ENCODE assay signal across 8 mouse cellular contexts in genomic region chr19:6993011-6993770, GRCm38 (mm10). TPM values are rescaled to one million over a fixed set of nuclear protein-coding genes. Genes with fewer than 3 reads are reported as not detected.
DNase-seq lines count a peak whose midpoint lies in the region; ATAC-seq and TF ChIP-seq lines count a peak whose summit lies in the region.

No protein-coding gene starts in this region.

- no peaks in the 10 kb centered on the region for H3K36me3 ChIP-seq in lung, embryonic 14.5 days (ENCODE audit: insufficient read depth)
- peaks cover 20% of the 10 kb centered on the region for H3K36me3 ChIP-seq in erythroblast, embryonic 14.5 days (ENCODE audit: control insufficient read depth)
- H3K36me3 ChIP-seq in intestine, embryonic 16.5 days (ENCODE audit: control insufficient read depth, insufficient read depth, low read length): no peaks in the 10 kb centered on the region; the same call in 1 of the 2 replicates
- H3K36me3 ChIP-seq in neural tube, embryonic 14.5 days (ENCODE audit: control insufficient read depth, insufficient read depth, low read length): no peaks in the 10 kb centered on the region

- 0 out of 2 replicates have a peak, but pooled peaks cover 2% of the 10 kb centered on the region for H3K27me3 ChIP-seq in lung, embryonic 14.5 days (ENCODE audit: insufficient read depth, low read length)
- no peaks in the 10 kb centered on the region for H3K27me3 ChIP-seq in erythroblast, embryonic 14.5 days (ENCODE audit: control insufficient read depth)
- H3K27me3 ChIP-seq in intestine, embryonic 16.5 days (replicated peaks; ENCODE audit: control insufficient read depth, insufficient read depth, low read length): no peaks in the 10 kb centered on the region
- H3K27me3 ChIP-seq in neural tube, embryonic 14.5 days (ENCODE audit: control insufficient read depth, insufficient read depth, low read length): no peaks in the 10 kb centered on the region

- peak; percentile 15; the same call in 1 of the 2 replicates for TF ChIP-seq CTCF in lung, embryonic 14.5 days (IDR thresholded peaks at IDR 0.05; ENCODE audit: low read depth)

- peak overlapping the region; percentile 91 for H3K4me2 ChIP-seq in lung, embryonic 14.5 days
- peak overlapping the region; percentile 83 for H3K4me2 ChIP-seq in intestine, embryonic 16.5 days (ENCODE audit: low read depth, low read length)
- H3K4me2 ChIP-seq in neural tube, embryonic 14.5 days (ENCODE audit: low read depth, low read length): peak overlapping the region; percentile 92

- no peak for ATAC-seq in lung, embryonic 14.5 days (ENCODE audit: insufficient read depth)
- ATAC-seq in intestine, embryonic 16.5 days: peak; percentile 2
- ATAC-seq in neural tube, embryonic 14.5 days (ENCODE audit: low read depth): peak; percentile 11; the same call in 1 of the 2 replicates

- H3K4me3 ChIP-seq in lung, embryonic 14.5 days (ENCODE audit: low read depth, low read length): peak overlapping the region; percentile 58
- peak overlapping the region; percentile 86 for H3K4me3 ChIP-seq in erythroblast, embryonic 14.5 days (replicated peaks)
- H3K4me3 ChIP-seq in intestine, embryonic 16.5 days (ENCODE audit: low read length): peak overlapping the region; percentile 71
- peak overlapping the region; percentile 42 for H3K4me3 ChIP-seq in neural tube, embryonic 14.5 days (ENCODE audit: low read depth, low read length)

- no peaks in the 10 kb centered on the region for H3K9me3 ChIP-seq in lung, embryonic 14.5 days (ENCODE audit: low read depth, low read length)
- no peaks in the 10 kb centered on the region for H3K9me3 ChIP-seq in erythroblast, embryonic 14.5 days (ENCODE audit: control insufficient read depth, low read length)
- no peaks in the 10 kb centered on the region for H3K9me3 ChIP-seq in intestine, embryonic 16.5 days (ENCODE audit: control insufficient read depth, low read length)
- no peaks in the 10 kb centered on the region for H3K9me3 ChIP-seq in neural tube, embryonic 14.5 days (ENCODE audit: control insufficient read depth, low read length)

- H3K27ac ChIP-seq in lung, embryonic 14.5 days (ENCODE audit: low read depth): peak overlapping the region; percentile 69; the same call in 1 of the 2 replicates
- H3K27ac ChIP-seq in intestine, embryonic 16.5 days (ENCODE audit: low read length): peak overlapping the region; percentile 67
- no peak overlapping the region for H3K27ac ChIP-seq in neural tube, embryonic 14.5 days (ENCODE audit: low read depth, low read length)

- peak overlapping the region; percentile 54 for H3K9ac ChIP-seq in lung, embryonic 14.5 days
- H3K9ac ChIP-seq in intestine, embryonic 16.5 days (ENCODE audit: low read depth, low read length): peak overlapping the region; percentile 66
- H3K9ac ChIP-seq in neural tube, embryonic 14.5 days (replicated peaks; ENCODE audit: low read depth, low read length): peak overlapping the region; percentile 56

- 58% methylated on average over 14 of the region's 14 CpGs for WGBS in lung, embryonic 14.5 days
- WGBS in intestine, embryonic 16.5 days: 61% methylated on average over 14 of the region's 14 CpGs
- 65% methylated on average over 14 of the region's 14 CpGs for WGBS in neural tube, embryonic 14.5 days

- peaks cover 18% of the 10 kb centered on the region for H3K4me1 ChIP-seq in lung, embryonic 14.5 days (ENCODE audit: insufficient read depth)
- peaks cover 62% of the 10 kb centered on the region for H3K4me1 ChIP-seq in erythroblast, embryonic 14.5 days (ENCODE audit: control insufficient read depth)
- H3K4me1 ChIP-seq in intestine, embryonic 16.5 days (ENCODE audit: control insufficient read depth, insufficient read depth, low read length): peaks cover 37% of the 10 kb centered on the region
- peaks cover 28% of the 10 kb centered on the region for H3K4me1 ChIP-seq in neural tube, embryonic 14.5 days (ENCODE audit: control insufficient read depth, insufficient read depth, low read length)

- DNase-seq in lung, embryonic 14.5 days: no peak
- no peak for DNase-seq in lung, adult 18-20 months
- DNase-seq in urinary bladder, postnatal 10 days (ENCODE audit: low spot score): no peak
- DNase-seq in adrenal gland, adult 18-20 months (ENCODE audit: low spot score in 2 of 2): no peak
- DNase-seq in kidney, adult 9 months: no peak

RNA-seq across cellular contexts. Expression of gene Dnajc4, which starts 0.8 kb away (rescaled TPM):
- 18.6 and 22.8 TPM in 2 replicates for polyA plus RNA-seq in lung, embryonic 14.5 days (2014; fragmentation: Nextera tagmentation; extraction: Ambion mirVana)
- 3.8 and 5.5 TPM in 2 replicates for polyA plus RNA-seq in erythroblast, embryonic 14.5 days (2012)
- 26.9 and 29.5 TPM in 2 replicates for polyA plus RNA-seq in intestine, embryonic 16.5 days (2015; fragmentation: Nextera tagmentation; extraction: Ambion mirVana)
- 23.7 and 28.5 TPM in 2 replicates for polyA plus RNA-seq in neural tube, embryonic 14.5 days (2014; fragmentation: Nextera tagmentation; extraction: Ambion mirVana)
- 10 to 100 TPM; 43.4 to 50.0 TPM for total RNA-seq in adrenal gland, adult 18-20 months (2021)

RNA-seq across cellular contexts. Expression of gene Nudt22, which starts 2.7 kb away (rescaled TPM):
- 20.4 and 20.7 TPM in 2 replicates for polyA plus RNA-seq in lung, embryonic 14.5 days (2014; fragmentation: Nextera tagmentation; extraction: Ambion mirVana)
- polyA plus RNA-seq in erythroblast, embryonic 14.5 days (2012): 1.1 and 1.8 TPM in 2 replicates
- 33.0 and 40.2 TPM in 2 replicates for polyA plus RNA-seq in intestine, embryonic 16.5 days (2015; fragmentation: Nextera tagmentation; extraction: Ambion mirVana)
- 22.0 and 22.6 TPM in 2 replicates for polyA plus RNA-seq in neural tube, embryonic 14.5 days (2014; fragmentation: Nextera tagmentation; extraction: Ambion mirVana)
- total RNA-seq in adrenal gland, adult 18-20 months (2021): 10 to 100 TPM; 21.5 to 24.7 TPM

RNA-seq across cellular contexts. Expression of gene Trpt1, which starts 2.7 kb away (rescaled TPM):
- 9.0 and 10.5 TPM in 2 replicates for polyA plus RNA-seq in lung, embryonic 14.5 days (2014; fragmentation: Nextera tagmentation; extraction: Ambion mirVana)
- 0.10 and 0.16 TPM in 2 replicates for polyA plus RNA-seq in erythroblast, embryonic 14.5 days (2012)
- polyA plus RNA-seq in intestine, embryonic 16.5 days (2015; fragmentation: Nextera tagmentation; extraction: Ambion mirVana): 8.9 and 9.5 TPM in 2 replicates
- 22.2 and 29.8 TPM in 2 replicates for polyA plus RNA-seq in neural tube, embryonic 14.5 days (2014; fragmentation: Nextera tagmentation; extraction: Ambion mirVana)
- total RNA-seq in adrenal gland, adult 18-20 months (2021): 10 to 100 TPM; 11.4 to 15.4 TPM

RNA-seq across cellular contexts. Expression of gene Vegfb, which starts 5.7 kb away (rescaled TPM):
- 42.5 and 44.6 TPM in 2 replicates for polyA plus RNA-seq in lung, embryonic 14.5 days (2014; fragmentation: Nextera tagmentation; extraction: Ambion mirVana)
- polyA plus RNA-seq in erythroblast, embryonic 14.5 days (2012): 2.3 and 2.7 TPM in 2 replicates
- polyA plus RNA-seq in intestine, embryonic 16.5 days (2015; fragmentation: Nextera tagmentation; extraction: Ambion mirVana): 18.3 and 21.5 TPM in 2 replicates
- 52.0 and 60.9 TPM in 2 replicates for polyA plus RNA-seq in neural tube, embryonic 14.5 days (2014; fragmentation: Nextera tagmentation; extraction: Ambion mirVana)
- 100 to 1,000 TPM in 1 of 2 experiments, 10 to 100 TPM in 1; 84.3 to 164 TPM for total RNA-seq in adrenal gland, adult 18-20 months (2021)

RNA-seq across cellular contexts. Expression of gene Fkbp2, which starts 12.9 kb away (rescaled TPM):
- 84.4 and 84.8 TPM in 2 replicates for polyA plus RNA-seq in lung, embryonic 14.5 days (2014; fragmentation: Nextera tagmentation; extraction: Ambion mirVana)
- 24.5 and 29.1 TPM in 2 replicates for polyA plus RNA-seq in erythroblast, embryonic 14.5 days (2012)
- polyA plus RNA-seq in intestine, embryonic 16.5 days (2015; fragmentation: Nextera tagmentation; extraction: Ambion mirVana): 176 and 195 TPM in 2 replicates
- 93.0 and 119 TPM in 2 replicates for polyA plus RNA-seq in neural tube, embryonic 14.5 days (2014; fragmentation: Nextera tagmentation; extraction: Ambion mirVana)
- total RNA-seq in adrenal gland, adult 18-20 months (2021): 100 to 1,000 TPM in 1 of 2 experiments, 10 to 100 TPM in 1; 86.9 to 104 TPM
